Mouse (Mus musculus): ENCODE data around the gene Arhgap21. TPM values are rescaled to one million over a fixed set of nuclear protein-coding genes. Genes with fewer than 3 reads are reported as not detected.

Arhgap21 gene
- total RNA-seq, 2 experiments from 2014 or later = 28.3 to 54.8 TPM

GRCm38 (mm10) chr2:20818226-20818625 lies 150.5 kb downstream of the Arhgap21 start:
- ATAC-seq (replicated peaks; ENCODE audit: low FRiP score, low TSS enrichment, poor library complexity, severe bottlenecking) = no peak

DNA sequence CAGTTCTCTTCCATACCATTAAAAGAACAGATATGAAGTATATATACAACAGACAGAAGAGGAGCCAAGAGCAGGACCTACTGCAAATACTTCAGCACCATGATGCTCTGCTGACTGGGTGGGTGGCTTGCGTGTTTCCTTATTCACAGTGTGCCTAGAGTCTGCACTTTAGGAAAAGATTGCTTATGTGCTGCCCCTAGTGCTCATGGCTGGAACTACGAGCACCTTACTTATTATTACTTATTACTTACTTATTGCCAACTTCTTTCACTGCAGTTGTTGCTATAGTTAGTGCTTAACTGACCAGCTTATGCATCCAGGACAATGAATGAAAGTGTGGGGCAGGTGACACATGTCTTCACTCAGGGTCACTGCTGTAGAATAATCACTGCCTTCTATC lies 154.7 kb downstream of the Arhgap21 start:
- ATAC-seq (replicated peaks; ENCODE audit: low FRiP score, low TSS enrichment, poor library complexity, severe bottlenecking) = peak; percentile 55; the same call in 1 of the 2 replicates

GRCm38 (mm10) chr2:20811506-20811905 lies 157.2 kb downstream of the Arhgap21 start:
- ATAC-seq (replicated peaks; ENCODE audit: low FRiP score, low TSS enrichment, poor library complexity, severe bottlenecking) = no peak

- no peak for ATAC-seq (replicated peaks; ENCODE audit: low FRiP score, low TSS enrichment, poor library complexity, severe bottlenecking)
These were observed 167.3 kb downstream of the Arhgap21 start for GRCm38 (mm10) chr2:20801236-20801890.

Other genes with a start within 250 kb of the Arhgap21 start
- not detected in 2 replicates for gene Enkur, start 236.5 kb upstream of the Arhgap21 start, total RNA-seq (2014; fragmentation: Nextera tagmentation)
- gene Enkur, start 236.5 kb upstream of the Arhgap21 start, total RNA-seq (2017) = 0.72 TPM in 1 of 2 replicates, not detected in the other
- 1.9 and 2.5 TPM in 2 replicates for gene Thnsl1, start 236.8 kb upstream of the Arhgap21 start, total RNA-seq (2014; fragmentation: Nextera tagmentation)
- gene Thnsl1, start 236.8 kb upstream of the Arhgap21 start, total RNA-seq (2017) = 2.0 and 3.5 TPM in 2 replicates

Measured in megakaryocyte-erythroid progenitor cell, adult 5-6 weeks (primary cell).